Comparison of ENCODE assay signal across 10 mouse cellular contexts in genomic region chr17:4220661-4221360, GRCm38 (mm10).
DNase-seq lines count a peak whose midpoint lies in the region; ATAC-seq and TF ChIP-seq lines count a peak whose summit lies in the region.
"Had no signal": no experiment of that assay in that cellular context is flagged by ENCODE, and none has a peak within 500 bp of the region (broad histone marks: within the 10 kb centered on the region; RNA-seq: fewer than 3 reads in every experiment).

No protein-coding gene starts in this region.

- no peak overlapping the region for H3ac ChIP-seq in myocyte (ENCODE audit: control insufficient read depth, insufficient read length)

- peak; percentile 33 for DNase-seq in embryonic facial prominence, embryonic 14.5 days (ENCODE audit: low spot score)
- DNase-seq in embryonic facial prominence, embryonic 10.5 days (ENCODE audit: low spot score), result no peak
- DNase-seq in lung, postnatal 0 days (ENCODE audit: low spot score), result peak; percentile 15
- DNase-seq in lung, adult 18-20 months, result no peak
- no peak for DNase-seq in adrenal gland, postnatal 10 days
- DNase-seq in thymus, postnatal 36 days, result no peak
- DNase-seq: lung, postnatal 36 days had no signal

- no peak overlapping the region for H3K4me3 ChIP-seq in embryonic facial prominence, embryonic 14.5 days (ENCODE audit: low read depth, low read length)
- H3K4me3 ChIP-seq in embryonic facial prominence, embryonic 10.5 days, result no peak overlapping the region
- no peak overlapping the region for H3K4me3 ChIP-seq in lung, postnatal 0 days (ENCODE audit: low read depth, low read length)
- H3K4me3 ChIP-seq in heart, embryonic 11.5 days (ENCODE audit: low read depth, low read length), result no peak overlapping the region
- no peak overlapping the region for H3K4me3 ChIP-seq in myocyte
- H3K4me3 ChIP-seq: hindbrain, embryonic 15.5 days had no signal

- H3K27me3 ChIP-seq in embryonic facial prominence, embryonic 14.5 days (replicated peaks; ENCODE audit: control insufficient read depth, insufficient read depth, low read length), result no peaks in the 10 kb centered on the region
- no peaks in the 10 kb centered on the region for H3K27me3 ChIP-seq in embryonic facial prominence, embryonic 10.5 days (replicated peaks; ENCODE audit: low read depth, poor library complexity, severe bottlenecking)
- no peaks in the 10 kb centered on the region for H3K27me3 ChIP-seq in lung, postnatal 0 days (replicated peaks; ENCODE audit: insufficient read depth, low read length)
- no peaks in the 10 kb centered on the region for H3K27me3 ChIP-seq in heart, embryonic 11.5 days (ENCODE audit: control insufficient read depth, insufficient read depth, low read length)
- no peaks in the 10 kb centered on the region for H3K27me3 ChIP-seq in myocyte (ENCODE audit: control insufficient read depth, insufficient read depth, insufficient read length)
- H3K27me3 ChIP-seq: hindbrain, embryonic 15.5 days had no signal

- no peak for TF ChIP-seq POLR2A in myocyte (IDR thresholded peaks at IDR 0.05; ENCODE audit: insufficient read length, low read depth)

- H3K9ac ChIP-seq in embryonic facial prominence, embryonic 14.5 days (ENCODE audit: low read depth, low read length), result no peak overlapping the region
- no peak overlapping the region for H3K9ac ChIP-seq in lung, postnatal 0 days (replicated peaks; ENCODE audit: low read depth)
- no peak overlapping the region for H3K9ac ChIP-seq in heart, embryonic 11.5 days (ENCODE audit: low read depth, low read length)
- H3K9ac ChIP-seq: hindbrain, embryonic 15.5 days had no signal

- 50% methylated on average over 12 of the region's 12 CpGs for WGBS in embryonic facial prominence, embryonic 14.5 days
- 67% methylated on average over 12 of the region's 12 CpGs for WGBS in embryonic facial prominence, embryonic 10.5 days
- WGBS in lung, postnatal 0 days, result 54% methylated on average over 12 of the region's 12 CpGs
- 65% methylated on average over 12 of the region's 12 CpGs for WGBS in heart, embryonic 11.5 days (ENCODE audit: insufficient replicate concordance)

- no peak for TF ChIP-seq EP300 in lung, postnatal 0 days (IDR thresholded peaks at IDR 0.05)

- no peak overlapping the region for H3K4me2 ChIP-seq in embryonic facial prominence, embryonic 14.5 days (ENCODE audit: low read depth, low read length)
- H3K4me2 ChIP-seq in lung, postnatal 0 days (replicated peaks; ENCODE audit: low read depth, low read length), result no peak overlapping the region
- H3K4me2 ChIP-seq in heart, embryonic 11.5 days, result no peak overlapping the region
- H3K4me2 ChIP-seq in myocyte (ENCODE audit: low read depth), result peak overlapping the region; percentile 24
- H3K4me2 ChIP-seq: hindbrain, embryonic 15.5 days had no signal

- 0 out of 2 replicates have a peak, but pooled peaks cover 8% of the 10 kb centered on the region for H3K4me1 ChIP-seq in embryonic facial prominence, embryonic 14.5 days (ENCODE audit: control insufficient read depth, insufficient read depth, low read length)
- peaks cover 5% of the 10 kb centered on the region; the same call in 1 of the 2 replicates for H3K4me1 ChIP-seq in embryonic facial prominence, embryonic 10.5 days
- H3K4me1 ChIP-seq in lung, postnatal 0 days (ENCODE audit: insufficient read depth, low read depth, low read length), result no peaks in the 10 kb centered on the region
- peaks cover 12% of the 10 kb centered on the region for H3K4me1 ChIP-seq in heart, embryonic 11.5 days (ENCODE audit: control insufficient read depth, insufficient read depth, low read length)

- no peak overlapping the region for H3K27ac ChIP-seq in embryonic facial prominence, embryonic 14.5 days (replicated peaks; ENCODE audit: low read depth, low read length)
- no peak overlapping the region for H3K27ac ChIP-seq in embryonic facial prominence, embryonic 10.5 days (replicated peaks)
- no peak overlapping the region for H3K27ac ChIP-seq in lung, postnatal 0 days (ENCODE audit: low read length)
- H3K27ac ChIP-seq in heart, embryonic 11.5 days (ENCODE audit: low read depth, low read length), result peak overlapping the region; percentile 46; the same call in 1 of the 2 replicates
- H3K27ac ChIP-seq: hindbrain, embryonic 15.5 days had no signal

- ATAC-seq in embryonic facial prominence, embryonic 14.5 days (ENCODE audit: low read depth), result no peak
- ATAC-seq in lung, postnatal 0 days, result peak; percentile 21; the same call in 1 of the 2 replicates
- no peak for ATAC-seq in heart, embryonic 11.5 days (replicated peaks; ENCODE audit: insufficient number of reproducible peaks, low FRiP score, low TSS enrichment)

- TF ChIP-seq CTCF in lung, postnatal 0 days (IDR thresholded peaks at IDR 0.05), result no peak

- H3K79me2 ChIP-seq in myocyte (ENCODE audit: control insufficient read depth, insufficient read depth), result no peaks in the 10 kb centered on the region

- H3K9me3 ChIP-seq in embryonic facial prominence, embryonic 14.5 days (ENCODE audit: control insufficient read depth, low read length), result no peaks in the 10 kb centered on the region
- H3K9me3 ChIP-seq in embryonic facial prominence, embryonic 10.5 days, result no peaks in the 10 kb centered on the region
- no peaks in the 10 kb centered on the region for H3K9me3 ChIP-seq in lung, postnatal 0 days (ENCODE audit: low read length)
- no peaks in the 10 kb centered on the region for H3K9me3 ChIP-seq in heart, embryonic 11.5 days (replicated peaks; ENCODE audit: control insufficient read depth, low read length)
- H3K9me3 ChIP-seq: hindbrain, embryonic 15.5 days had no signal

- no peaks in the 10 kb centered on the region for H3K36me3 ChIP-seq in embryonic facial prominence, embryonic 14.5 days (ENCODE audit: control insufficient read depth, insufficient read depth, low read length)
- no peaks in the 10 kb centered on the region for H3K36me3 ChIP-seq in embryonic facial prominence, embryonic 10.5 days (replicated peaks)
- H3K36me3 ChIP-seq in lung, postnatal 0 days (ENCODE audit: insufficient read depth, low read length), result no peaks in the 10 kb centered on the region
- no peaks in the 10 kb centered on the region for H3K36me3 ChIP-seq in heart, embryonic 11.5 days (ENCODE audit: control insufficient read depth, insufficient read depth, low read length)
- no peaks in the 10 kb centered on the region for H3K36me3 ChIP-seq in myocyte (ENCODE audit: control insufficient read depth, insufficient read depth)
- H3K36me3 ChIP-seq: hindbrain, embryonic 15.5 days had no signal

TF ChIP-seq in myocyte, 11 proteins besides CTCF, POLR2A, EP300 and RAD21:
- TF ChIP-seq POLR2AphosphoS2 (IDR thresholded peaks at IDR 0.05; ENCODE audit: insufficient read length, low read depth) (no peak), TCF12 (IDR thresholded peaks at IDR 0.05; ENCODE audit: insufficient read depth, poor library complexity, severe bottlenecking) (no peak), E2F4 (IDR thresholded peaks at IDR 0.05; ENCODE audit: insufficient read depth) (no peak), TCF3 (IDR thresholded peaks at IDR 0.05; ENCODE audit: insufficient read length, low read depth) (no peak), REST (IDR thresholded peaks at IDR 0.05; ENCODE audit: insufficient read depth, insufficient read length) (no peak), MYOD1 (IDR thresholded peaks at IDR 0.05; ENCODE audit: control insufficient read depth in 1 of 3, insufficient read length in 2 of 3, low read depth in 2 of 3) (no peak), SRF (IDR thresholded peaks at IDR 0.05; ENCODE audit: control insufficient read depth, insufficient read length, low read depth) (no peak), CEBPB (IDR thresholded peaks at IDR 0.05; ENCODE audit: insufficient read depth, poor library complexity, severe bottlenecking) (no peak), MAX (IDR thresholded peaks at IDR 0.05; ENCODE audit: low read depth) (no peak), USF1 (IDR thresholded peaks at IDR 0.05; ENCODE audit: low read depth) (no peak), MYOG (IDR thresholded peaks at IDR 0.05; ENCODE audit: control insufficient read depth in 1 of 3, insufficient read depth in 1 of 3, insufficient read length in 2 of 3, low read depth in 2 of 3) (no peak)

Comparison
In these comparisons a context has a peak if more than half of its experiments do, and no peak if none do; other contexts are left out.
1. DNase-seq: peak in embryonic facial prominence, embryonic 14.5 days (single experiment) and lung, postnatal 0 days (single experiment); none in embryonic facial prominence, embryonic 10.5 days (single experiment), lung, adult 18-20 months (0 of 2), adrenal gland, postnatal 10 days (single experiment) and thymus, postnatal 36 days (0 of 2).